Mouse (Mus musculus): Measurements from ENCODE around the gene Zfp978. TPM values are rescaled to one million over a fixed set of nuclear protein-coding genes. Genes with fewer than 3 reads are reported as not detected.

Zfp978 gene
- total RNA-seq, 2 experiments from 2014 or later = 1.1 TPM; not detected in 1

Other genes starting within 250 kb of the Zfp978 start
- 10 to 100 TPM in 1 of 2 experiments, 1 to 10 TPM in 1; 9.5 to 15.8 TPM for gene Zfp991, start 229.3 kb upstream of the Zfp978 start, total RNA-seq (2021)
- under 1 TPM; 0.24 to 0.39 TPM for gene Zfp988, start 55.6 kb upstream of the Zfp978 start, total RNA-seq (2021)
- 10 to 100 TPM in 1 of 2 experiments, 1 to 10 TPM in 1; 9.0 to 13.4 TPM for gene Zfp982, start 131.1 kb downstream of the Zfp978 start, total RNA-seq (2021)
- 1 to 10 TPM in 1 of 2 experiments, under 1 TPM in 1; 0.24 to 1.4 TPM for gene Gm16503, start 178.9 kb downstream of the Zfp978 start, total RNA-seq (2021)
- under 1 TPM; 0.24 to 0.55 TPM for gene Zfp985, start 192.0 kb downstream of the Zfp978 start, total RNA-seq (2021)

All from adrenal gland, postnatal 10 days (tissue).